Mouse (Mus musculus) lung, embryonic 15.5 days (tissue): Measurements from ENCODE around the gene Maoa. TPM values are rescaled to one million over a fixed set of nuclear protein-coding genes. Genes with fewer than 3 reads are reported as not detected.

Experiments
- ATAC-seq: fragments of 200-750 bp; cut with Nextera tagmentation; 2 replicates; pipeline ENCODE4 v1.8.0; 2017; ENCODE audit warnings: moderate number of reproducible peaks, borderline replicate concordance; ENCODE audit not compliant: low FRiP score, low TSS enrichment; ENCODE audit errors: extremely low read depth
- H3K27ac ChIP-seq: fragments of 300-500 bp; sonication (generic); 2 replicates; pipeline ENCODE4 v1.5.1; 2015; ENCODE audit warnings: moderate library complexity, mild to moderate bottlenecking, inconsistent platforms
- H3K27me3 ChIP-seq: fragments of 300-500 bp; sonication (generic); 2 replicates; pipeline ENCODE4 v1.6.1; 2015; ENCODE audit warnings: inconsistent platforms
- H3K36me3 ChIP-seq: fragments of 300-500 bp; sonication (generic); 2 replicates; pipeline ENCODE4 v1.6.1; 2015; ENCODE audit warnings: inconsistent platforms
- H3K4me1 ChIP-seq: fragments of 300-500 bp; sonication (generic); 2 replicates; pipeline ENCODE4 v1.6.1; 2015; ENCODE audit warnings: inconsistent platforms
- H3K4me2 ChIP-seq: fragments of 300-500 bp; sonication (generic); 2 replicates; pipeline ENCODE4 v1.6.1; 2015; ENCODE audit warnings: inconsistent platforms, mild to moderate bottlenecking, moderate library complexity
- H3K4me3 ChIP-seq: fragments of 300-500 bp; sonication (generic); 2 replicates; pipeline ENCODE4 v1.5.1; 2015; ENCODE audit warnings: mild to moderate bottlenecking, inconsistent platforms
- H3K9ac ChIP-seq: fragments of 300-500 bp; sonication (generic); 2 replicates; pipeline ENCODE4 v1.6.1; 2015; ENCODE audit warnings: inconsistent platforms
- H3K9me3 ChIP-seq: fragments of 300-500 bp; sonication (generic); 2 replicates; pipeline ENCODE4 v1.6.1; 2016; ENCODE audit warnings: inconsistent platforms
- WGBS: fragments of 180-500 bp; shearing (Covaris S2); methylation state at CpG from one replicate; pipeline ENCODE4 v1.1.7; 2015; 5-methylcytosine and 5-hydroxymethylcytosine counted together
- polyA plus RNA-seq: library from polyadenylated mRNA; unstranded; fragments of >200 nt; fragmentation: Nextera tagmentation; extraction: Ambion mirVana; gene quantifications from 2 replicates; pipeline ENCODE4 v1.2.1, GENCODE M21; 2015

The Maoa gene
- 39.1 and 39.7 TPM in 2 replicates for polyA plus RNA-seq

GRCm38 (mm10) chrX:16619034-16619929 is at the start of gene Maoa:
Maoa (plus strand) TSS chrX:16619698.
- Histone ChIP-seq H3K27ac (peak within 1 kb of the TSS; percentile 74), H3K36me3 (no peaks in the 10 kb centered on the region), H3K9ac (peak within 1 kb of the TSS; percentile 65), H3K4me1 (no peaks in the 10 kb centered on the region), H3K4me3 (peak within 1 kb of the TSS; percentile 54), H3K4me2 (peak within 1 kb of the TSS; percentile 78), H3K9me3 (no peaks in the 10 kb centered on the region), H3K27me3 (no peaks in the 10 kb centered on the region)
- peak; percentile 93 for ATAC-seq
- WGBS: 11% methylated on average over 33 of the region's 33 CpGs

DNA sequence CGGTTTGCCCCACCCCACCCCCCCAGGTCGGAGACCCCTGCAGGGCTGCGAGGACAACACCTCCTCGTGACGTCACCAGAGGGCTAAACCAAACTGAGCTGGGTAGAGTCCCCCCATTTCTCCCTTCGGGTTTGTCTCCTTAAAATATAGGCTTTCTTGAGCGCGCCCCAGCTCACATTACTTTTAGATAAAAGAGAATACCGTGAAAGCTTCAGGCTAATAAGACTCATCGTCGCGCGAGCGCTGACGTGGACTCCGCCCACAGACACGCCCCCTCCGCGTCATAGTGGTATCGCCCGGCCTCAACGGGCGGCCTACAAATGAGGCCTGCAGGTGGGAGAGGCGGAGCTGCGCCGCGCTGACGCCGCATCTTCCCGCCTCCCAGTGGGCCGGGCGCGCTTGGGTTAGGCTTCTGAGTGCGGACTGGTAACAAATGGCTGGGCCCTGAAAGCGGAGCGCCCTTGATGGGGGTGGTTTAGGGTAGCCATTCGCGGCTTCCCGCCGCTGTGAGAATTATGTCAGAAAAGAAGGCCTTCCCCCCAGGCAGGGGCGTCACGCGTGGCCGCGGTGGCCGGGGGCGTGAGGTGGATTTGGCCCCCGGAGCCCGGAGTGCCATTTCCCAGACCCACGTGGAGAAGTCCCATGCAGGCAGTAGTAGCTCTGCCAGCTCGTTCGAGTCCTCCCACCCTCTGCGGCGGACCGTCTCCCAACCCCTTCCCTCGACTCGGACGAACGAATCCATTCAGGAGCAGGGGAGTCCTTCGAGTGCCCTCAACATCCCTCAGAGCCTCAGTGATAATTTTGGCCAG is 1.1 kb upstream of the Maoa start:
- ATAC-seq: peak; percentile 94
- Histone ChIP-seq H3K4me2 (peak overlapping the region; percentile 78), H3K4me1 (no peaks in the 10 kb centered on the region), H3K36me3 (no peaks in the 10 kb centered on the region), H3K27me3 (no peaks in the 10 kb centered on the region), H3K4me3 (peak overlapping the region; percentile 54), H3K9me3 (no peaks in the 10 kb centered on the region), H3K9ac (peak overlapping the region; percentile 65), H3K27ac (peak overlapping the region; percentile 74)
- WGBS: 12% methylated on average over 59 of the region's 60 CpGs

GRCm38 (mm10) chrX:16656511-16656910 is 37.0 kb downstream of the Maoa start:
- Histone ChIP-seq H3K27me3 (no peaks in the 10 kb centered on the region), H3K9ac (no peak overlapping the region), H3K4me3 (no peak overlapping the region), H3K27ac (no peak overlapping the region), H3K36me3 (no peaks in the 10 kb centered on the region), H3K4me1 (no peaks in the 10 kb centered on the region), H3K9me3 (no peaks in the 10 kb centered on the region), H3K4me2 (no peak overlapping the region)
- ATAC-seq: no peak
- WGBS: 57% methylated on average over 2 of the region's 2 CpGs

GRCm38 (mm10) chrX:16706094-16706493 is 86.6 kb downstream of the Maoa start:
- no peak overlapping the region for H3K4me2 ChIP-seq
- H3K36me3 ChIP-seq: no peaks in the 10 kb centered on the region
- no peak overlapping the region for H3K4me3 ChIP-seq
- H3K4me1 ChIP-seq: no peaks in the 10 kb centered on the region
- no peaks in the 10 kb centered on the region for H3K27me3 ChIP-seq
- no peaks in the 10 kb centered on the region for H3K9me3 ChIP-seq
- WGBS: 74% methylated on average over 1 of the region's 1 CpGs
- no peak for ATAC-seq
- no peak overlapping the region for H3K27ac ChIP-seq
- H3K9ac ChIP-seq: no peak overlapping the region

- Histone ChIP-seq H3K9me3 (no peaks in the 10 kb centered on the region), H3K4me1 (no peaks in the 10 kb centered on the region), H3K4me3 (no peak overlapping the region), H3K27me3 (no peaks in the 10 kb centered on the region), H3K27ac (no peak overlapping the region), H3K4me2 (no peak overlapping the region), H3K36me3 (no peaks in the 10 kb centered on the region), H3K9ac (no peak overlapping the region)
- ATAC-seq: no peak
- WGBS: 44% methylated on average over 1 of the region's 1 CpGs
Measured at GRCm38 (mm10) chrX:16714033-16714432, 94.5 kb downstream of the Maoa start.

Other genes with a start within 250 kb of the Maoa start
- gene Cypt1, start 96.8 kb upstream of the Maoa start, polyA plus RNA-seq: not detected in 2 replicates
- 36.8 and 38.3 TPM in 2 replicates for gene Maob, start 197.7 kb downstream of the Maoa start, polyA plus RNA-seq